Mouse (Mus musculus) forebrain, postnatal 0 days (tissue): ENCODE data around the gene Gm10563. TPM values are rescaled to one million over a fixed set of nuclear protein-coding genes. Genes with fewer than 3 reads are reported as not detected.
"Not testable (repeated sequence)": the region's sequence is repeated elsewhere in the genome, so short reads cannot be mapped to it uniquely, and the experiment has no call there.

Experiments
- ATAC-seq: fragments of 200-750 bp; cut with Nextera tagmentation; 2 replicates; pipeline ENCODE4 v1.8.0; 2017; ENCODE audit warnings: mild to moderate bottlenecking, moderate library complexity
- DNase-seq: peaks from one replicate; pipeline ENCODE4 v3.0.0-alpha.2; 2015
- H3K27ac ChIP-seq: fragments of 300-500 bp; sonication (generic); 2 replicates; pipeline ENCODE4 v1.5.1; 2014; ENCODE audit warnings: low read depth, mild to moderate bottlenecking, antibody characterized with exemption, low read length, moderate library complexity, mixed read lengths
- H3K27me3 ChIP-seq: fragments of 300-500 bp; sonication (generic); 2 replicates; pipeline ENCODE4 v1.6.1; 2014; ENCODE audit warnings: mild to moderate bottlenecking, low read length, mixed read lengths; ENCODE audit not compliant: insufficient read depth
- H3K36me3 ChIP-seq: fragments of 300-500 bp; sonication (generic); 2 replicates; pipeline ENCODE4 v1.6.1; 2014; ENCODE audit warnings: mild to moderate bottlenecking, moderate library complexity; ENCODE audit not compliant: insufficient read depth
- H3K4me1 ChIP-seq: fragments of 300-500 bp; sonication (generic); 2 replicates; pipeline ENCODE4 v1.6.1; 2014; ENCODE audit warnings: antibody characterized with exemption; ENCODE audit not compliant: insufficient read depth
- H3K4me2 ChIP-seq: fragments of 300-500 bp; sonication (generic); 2 replicates; pipeline ENCODE4 v1.6.1; 2014; ENCODE audit warnings: low read depth, mild to moderate bottlenecking, moderate library complexity
- H3K4me3 ChIP-seq: fragments of 300-500 bp; sonication (generic); 2 replicates; pipeline ENCODE4 v1.5.1; 2014; ENCODE audit warnings: low read depth, low read length, mixed read lengths
- H3K9ac ChIP-seq: fragments of 300-500 bp; sonication (generic); 2 replicates; pipeline ENCODE4 v1.6.1; 2014; ENCODE audit warnings: mild to moderate bottlenecking
- H3K9me3 ChIP-seq: fragments of 300-500 bp; sonication (generic); 2 replicates; pipeline ENCODE4 v1.6.1; 2016; ENCODE audit warnings: low read length
- CTCF ChIP-seq: sonication (generic); IDR thresholded peaks from 2 replicates; pipeline ENCODE4 v1.5.1; 2016; ENCODE audit warnings: antibody characterized with exemption, control low read depth, low read depth
- WGBS: fragments of 180-500 bp; shearing (Covaris S2); extraction: QIAGEN DNeasy Blood & Tissue Kit; methylation state at CpG from one replicate; pipeline ENCODE4 v1.1.7; 2014; 5-methylcytosine and 5-hydroxymethylcytosine counted together
- polyA plus RNA-seq: library from polyadenylated mRNA; unstranded; fragments of >200 nt; fragmentation: Nextera tagmentation; extraction: Ambion mirVana; gene quantifications from 2 replicates; pipeline ENCODE4 v1.2.1, GENCODE M21; 2015
- total RNA-seq: library from RNA; depleted of rRNA; stranded (reverse); fragments of >200 nt; gene quantifications from 2 replicates; pipeline ENCODE4 v1.2.3, GENCODE M21; 2014; rRNA removed

Gm10563 gene
- total RNA-seq = not detected in 2 replicates
- polyA plus RNA-seq = not detected in 2 replicates

DNA sequence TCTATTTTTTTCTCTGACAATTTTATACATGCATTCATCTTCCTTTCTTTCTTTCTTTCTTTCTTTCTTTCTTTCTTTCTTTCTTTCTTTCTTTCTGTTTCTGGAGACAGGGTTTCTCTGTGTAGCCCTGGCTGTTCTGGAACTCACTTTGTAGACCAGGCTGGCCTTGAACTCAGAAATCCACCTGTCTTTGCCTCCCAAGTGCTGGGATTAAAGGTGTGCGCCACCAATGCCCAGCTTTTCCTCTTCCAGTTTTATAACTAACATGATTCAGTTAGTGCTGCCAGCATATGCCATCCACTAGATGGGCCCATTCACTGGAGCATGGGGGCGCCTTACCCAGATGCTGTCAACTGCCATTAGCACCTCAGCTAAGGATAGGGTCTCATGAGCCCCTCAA, at the start of gene Gm10563:
Gene Gm10563, minus strand, starts transcription at position 101 of the 400 bp plus-strand sequence.
- H3K27me3 ChIP-seq, DNase-seq, H3K9me3 ChIP-seq, H3K27ac ChIP-seq, ATAC-seq, H3K4me1 ChIP-seq, H3K4me2 ChIP-seq, H3K9ac ChIP-seq, H3K4me3 ChIP-seq: not testable (repeated sequence)
- 100% methylated on average over 2 of the region's 2 CpGs for WGBS
- peaks cover 82% of the 10 kb centered on the region for H3K36me3 ChIP-seq

DNA sequence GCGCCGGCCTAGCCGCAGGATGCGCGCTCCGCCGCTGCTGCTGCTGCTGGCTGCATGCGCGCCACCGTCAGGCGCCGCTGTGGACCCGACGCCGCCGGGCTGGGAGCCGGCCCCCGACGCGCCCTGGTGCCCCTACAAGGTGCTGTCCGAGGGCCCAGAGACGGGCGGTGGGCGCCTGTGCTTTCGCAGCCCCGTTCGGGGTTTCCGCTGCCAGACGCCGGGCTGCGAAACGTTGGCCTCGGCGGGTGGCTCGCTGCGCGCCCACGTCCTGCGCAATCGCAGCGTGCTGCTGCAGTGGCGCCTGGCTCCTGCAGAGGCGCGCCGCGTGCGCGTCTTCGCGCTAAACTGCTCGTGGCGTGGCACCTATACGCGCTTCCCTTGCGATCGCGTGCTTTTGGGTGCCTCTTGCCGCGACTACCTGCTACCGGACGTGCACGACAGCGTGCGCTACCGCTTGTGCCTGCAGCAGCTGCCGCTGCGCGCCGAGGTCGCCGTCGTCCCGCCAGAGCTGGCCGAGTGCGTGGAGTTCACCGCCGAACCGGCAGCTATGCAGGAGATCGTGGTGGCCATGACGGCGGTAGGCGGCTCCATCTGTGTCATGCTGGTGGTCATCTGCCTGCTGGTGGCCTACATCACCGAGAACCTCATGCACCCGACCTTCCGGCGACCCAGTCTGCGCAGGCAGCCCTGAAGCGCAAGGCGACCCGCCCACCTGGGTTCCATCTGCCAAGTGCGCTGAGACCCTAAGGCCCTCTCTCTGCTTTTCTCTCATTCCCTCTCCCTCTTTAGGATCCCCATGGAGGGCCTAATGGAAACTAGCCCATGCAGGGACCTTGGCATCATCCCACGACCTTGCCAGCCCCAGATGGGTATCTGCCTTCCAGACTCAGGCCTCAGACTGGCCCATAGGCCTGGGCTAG, 49.5 kb upstream of the Gm10563 start:
- no peaks in the 10 kb centered on the region for H3K9me3 ChIP-seq
- H3K27me3 ChIP-seq = no peaks in the 10 kb centered on the region
- peaks cover 17% of the 10 kb centered on the region for H3K4me1 ChIP-seq
- H3K9ac ChIP-seq = peak overlapping the region; percentile 80
- H3K4me3 ChIP-seq = peak overlapping the region; percentile 87
- peak overlapping the region; percentile 95 for H3K27ac ChIP-seq
- H3K4me2 ChIP-seq = peak overlapping the region; percentile 89
- peak; percentile 77 for TF ChIP-seq CTCF
- peak; percentile 94 for ATAC-seq
- peak; percentile 91 for DNase-seq
- no peaks in the 10 kb centered on the region for H3K36me3 ChIP-seq
- 4% methylated on average over 92 of the region's 92 CpGs for WGBS

DNA sequence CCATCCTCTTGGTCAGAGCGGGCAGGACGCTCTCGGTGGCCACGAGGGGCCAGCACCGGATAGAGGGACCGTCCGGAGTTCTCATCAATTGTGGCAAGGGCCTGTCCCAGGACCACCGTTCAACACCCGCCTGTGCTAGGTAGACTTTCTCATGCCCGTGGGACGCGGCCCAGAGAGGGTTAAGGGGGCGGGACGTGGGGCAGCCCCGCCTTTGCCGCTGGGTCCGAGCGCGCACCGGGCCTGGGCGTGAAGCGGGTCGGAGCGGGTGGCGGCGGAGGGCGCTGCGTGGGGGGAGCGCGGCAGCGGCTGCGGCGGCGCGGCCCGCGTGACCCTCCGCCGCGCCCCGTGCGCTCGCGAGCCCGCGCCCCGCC, 48.9 kb upstream of the Gm10563 start, which contains the start of gene Fndc10:
Gene Fndc10, plus strand, starts transcription at position 232 of the 371 bp plus-strand sequence.
- DNase-seq (no peak), ATAC-seq (peak; percentile 92)
- Histone ChIP-seq H3K4me1 (peaks cover 17% of the 10 kb centered on the region), H3K9me3 (no peaks in the 10 kb centered on the region), H3K4me3 (peak within 1 kb of the TSS; percentile 87), H3K4me2 (peak within 1 kb of the TSS; percentile 89), H3K36me3 (no peaks in the 10 kb centered on the region), H3K27me3 (no peaks in the 10 kb centered on the region), H3K9ac (peak within 1 kb of the TSS; percentile 80), H3K27ac (peak within 1 kb of the TSS; percentile 95)
- 4% methylated on average over 41 of the region's 47 CpGs for WGBS
- TF ChIP-seq CTCF = peak; percentile 33; the same call in 1 of the 2 replicates

DNA sequence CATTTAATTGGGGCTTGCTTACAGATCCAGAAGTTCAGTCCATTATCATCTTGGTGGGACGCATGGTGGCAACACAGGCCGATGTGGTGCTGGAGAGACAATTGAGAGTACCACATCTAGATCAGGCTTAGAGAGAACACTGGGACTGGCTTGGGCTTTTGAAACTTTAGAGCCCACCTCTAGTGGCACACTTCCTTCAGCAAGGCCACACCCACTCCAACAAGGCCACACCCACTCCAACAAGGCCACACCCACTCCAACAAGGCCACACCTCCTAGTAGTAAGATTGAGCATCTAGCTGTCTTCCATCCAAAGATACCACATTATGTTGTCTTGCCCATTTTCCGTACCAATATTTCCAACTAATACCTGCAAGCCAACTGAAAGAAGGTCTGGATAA, 47.2 kb upstream of the Gm10563 start:
- no peak for ATAC-seq

DNA sequence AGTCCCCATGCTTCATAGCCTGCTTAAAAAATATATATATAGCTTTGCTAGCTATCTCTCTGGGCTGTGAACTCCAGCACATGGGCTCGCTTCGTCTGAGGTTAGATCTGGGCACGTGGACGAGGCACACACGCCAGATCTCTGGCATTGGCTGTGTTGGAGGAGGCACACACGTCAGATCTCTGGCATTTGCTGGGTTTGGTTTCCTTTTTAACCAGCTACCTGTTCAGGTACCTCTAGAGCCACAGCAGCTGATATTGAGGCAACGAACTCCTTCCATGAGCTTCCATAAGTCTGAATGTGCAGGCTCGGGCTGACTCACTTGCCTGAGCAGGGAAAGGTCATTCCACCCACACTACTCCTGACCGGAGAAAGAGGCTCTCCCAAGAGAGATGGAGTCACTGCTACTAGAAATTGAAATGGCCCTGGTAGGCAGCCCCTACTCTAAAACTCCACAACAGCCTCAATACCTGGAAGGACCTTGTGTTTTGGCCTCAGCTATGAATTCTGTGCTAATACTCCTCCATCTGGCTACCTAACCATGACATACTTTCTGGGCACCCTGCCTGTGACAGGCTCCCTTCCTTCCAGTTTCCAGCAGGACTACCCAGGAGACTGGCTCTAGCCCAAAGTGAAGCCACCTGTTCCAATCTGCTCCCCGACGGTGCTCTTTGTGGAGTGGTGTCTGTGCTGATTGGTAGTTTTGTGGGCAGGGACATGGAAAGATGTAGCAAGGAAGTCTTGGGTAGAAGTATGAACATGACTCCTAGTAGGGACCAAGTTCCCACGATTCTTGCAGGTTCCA, 45.6 kb upstream of the Gm10563 start:
- no peak overlapping the region for H3K4me3 ChIP-seq
- peaks cover 7% of the 10 kb centered on the region for H3K4me1 ChIP-seq
- H3K27me3 ChIP-seq = no peaks in the 10 kb centered on the region
- WGBS = 70% methylated on average over 12 of the region's 12 CpGs
- ATAC-seq (no peak), DNase-seq (peak; percentile 51)
- no peak for TF ChIP-seq CTCF
- H3K36me3 ChIP-seq = no peaks in the 10 kb centered on the region
- no peak overlapping the region for H3K4me2 ChIP-seq
- no peak overlapping the region for H3K9ac ChIP-seq
- H3K9me3 ChIP-seq = no peaks in the 10 kb centered on the region
- H3K27ac ChIP-seq = no peak overlapping the region

More for the DNA sequence above, 47.2 kb upstream of the Gm10563 start:
- Histone ChIP-seq H3K4me1 (peaks cover 17% of the 10 kb centered on the region), H3K9ac (no peak overlapping the region), H3K4me3 (no peak overlapping the region), H3K36me3 (no peaks in the 10 kb centered on the region), H3K9me3 (no peaks in the 10 kb centered on the region), H3K4me2 (no peak overlapping the region), H3K27me3 (no peaks in the 10 kb centered on the region), H3K27ac (no peak overlapping the region)
- DNase-seq = no peak
- 95% methylated on average over 3 of the region's 3 CpGs for WGBS
- TF ChIP-seq CTCF = no peak

DNA sequence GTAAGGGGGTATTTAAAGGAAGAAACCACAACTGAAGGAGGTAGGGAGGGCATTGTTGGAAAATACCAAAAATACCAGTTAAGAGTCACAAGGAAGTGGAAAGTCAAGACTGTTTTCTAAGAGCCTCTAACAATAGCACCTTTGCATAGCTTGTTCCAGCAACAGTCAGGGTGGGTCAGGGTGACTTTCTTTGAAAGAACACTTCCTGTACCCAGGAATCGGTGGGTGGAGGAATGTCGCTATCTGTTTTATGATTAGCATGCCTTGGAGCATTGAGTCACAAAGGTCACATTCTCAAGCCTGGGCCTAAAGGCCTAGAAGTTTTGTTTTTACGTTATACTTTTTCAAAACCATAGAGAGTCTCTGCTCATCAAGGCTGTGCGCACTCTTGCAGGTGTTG, 42.6 kb upstream of the Gm10563 start:
- H3K27ac ChIP-seq, H3K4me3 ChIP-seq: not testable (repeated sequence)

DNA sequence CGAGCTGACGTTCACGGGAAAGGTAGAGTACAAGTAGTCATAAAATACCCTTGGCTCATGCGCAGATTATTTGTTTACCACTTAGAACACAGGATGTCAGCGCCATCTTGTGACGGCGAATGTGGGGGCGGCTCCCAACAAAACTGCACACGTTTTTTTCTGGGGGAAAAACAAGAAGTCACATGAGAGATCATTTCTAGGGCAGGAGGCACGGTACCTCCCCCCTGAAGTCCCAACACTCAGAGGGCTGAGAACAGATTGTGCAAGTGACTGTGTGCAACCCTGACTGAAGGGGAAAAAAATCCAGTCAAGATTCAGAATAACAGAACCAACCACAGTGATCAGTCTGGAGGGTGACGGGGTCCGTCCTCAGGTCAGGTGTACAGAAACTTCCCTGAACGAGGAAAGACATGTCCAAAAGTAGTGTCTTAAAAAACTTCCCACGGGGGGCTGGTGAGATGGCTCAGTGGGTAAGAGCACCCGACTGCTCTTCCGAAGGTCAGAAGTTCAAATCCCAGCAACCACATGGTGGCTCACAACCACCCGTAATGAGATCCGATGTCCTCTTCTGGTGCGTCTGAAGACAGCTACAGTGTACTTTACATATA, 38.6 kb upstream of the Gm10563 start:
- not testable (repeated sequence) for H3K9me3 ChIP-seq, H3K27me3 ChIP-seq, ATAC-seq, H3K4me1 ChIP-seq, H3K9ac ChIP-seq, H3K27ac ChIP-seq, H3K4me3 ChIP-seq, H3K36me3 ChIP-seq, H3K4me2 ChIP-seq, DNase-seq
- WGBS = 86% methylated on average over 15 of the region's 19 CpGs

More for the DNA sequence above, 42.6 kb upstream of the Gm10563 start:
- H3K36me3 ChIP-seq, H3K4me2 ChIP-seq, H3K9ac ChIP-seq, H3K9me3 ChIP-seq, ATAC-seq, H3K4me1 ChIP-seq, H3K27me3 ChIP-seq, DNase-seq: not testable (repeated sequence)
- WGBS = 93% methylated on average over 4 of the region's 4 CpGs
